Mouse (Mus musculus) large intestine, adult 2 months (tissue): ENCODE measurements around the gene Rpl26. TPM values are rescaled to one million over a fixed set of nuclear protein-coding genes. Genes with fewer than 3 reads are reported as not detected.

Source experiments
- DNase-seq: peaks from one replicate; pipeline ENCODE4 v3.0.0-alpha.2; 2012; ENCODE audit warnings: low read depth, low spot score
- WGBS: fragments of 180-500 bp; shearing (Covaris S2); methylation state at CpG from one replicate; pipeline ENCODE4 v1.1.7; 2018; 5-methylcytosine and 5-hydroxymethylcytosine counted together
- polyA plus RNA-seq: library from polyadenylated mRNA; depleted of rRNA; stranded (reverse); fragments of >200 nt; gene quantifications from 2 replicates; pipeline ENCODE4 v1.2.3, GENCODE M21; 2012; rRNA removed

Gene Rpl26
- polyA plus RNA-seq, result 1,642 and 1,727 TPM in 2 replicates

GRCm38 (mm10) chr11:68901351-68902046 lies at the start of gene Rpl26:
Rpl26 (plus strand) TSS chr11:68901583.
- under 1% methylated on average over 52 of the region's 52 CpGs for WGBS
- DNase-seq, result peak; percentile 99

GRCm38 (mm10) chr11:68851644-68852485 lies 49.5 kb upstream of the Rpl26 start:
- no peak for DNase-seq
- under 1% methylated on average over 13 of the region's 13 CpGs for WGBS

GRCm38 (mm10) chr11:68852486-68852901 lies 48.9 kb upstream of the Rpl26 start:
- no peak for DNase-seq
- WGBS, result under 1% methylated on average over 36 of the region's 36 CpGs

- WGBS, result under 1% methylated on average over 42 of the region's 42 CpGs
- peak; percentile 96 for DNase-seq
Measured at GRCm38 (mm10) chr11:68852932-68853409, 48.4 kb upstream of the Rpl26 start.

GRCm38 (mm10) chr11:68853611-68854401 lies 47.6 kb upstream of the Rpl26 start:
- WGBS, result 23% methylated on average over 14 of the region's 14 CpGs
- no peak for DNase-seq

- DNase-seq, result no peak
Measured at GRCm38 (mm10) chr11:68854621-68855020, 46.8 kb upstream of the Rpl26 start.

GRCm38 (mm10) chr11:68857329-68857728 lies 44.1 kb upstream of the Rpl26 start:
- 86% methylated on average over 3 of the region's 3 CpGs for WGBS

More at GRCm38 (mm10) chr11:68854621-68855020, 46.8 kb upstream of the Rpl26 start:
- 37% methylated on average over 3 of the region's 3 CpGs for WGBS

GRCm38 (mm10) chr11:68859943-68860593 lies 41.3 kb upstream of the Rpl26 start:
- no peak for DNase-seq
- 48% methylated on average over 8 of the region's 8 CpGs for WGBS

More at GRCm38 (mm10) chr11:68857329-68857728, 44.1 kb upstream of the Rpl26 start:
- DNase-seq, result no peak

- DNase-seq, result no peak
- WGBS, result 68% methylated on average over 2 of the region's 2 CpGs
Measured at GRCm38 (mm10) chr11:68862260-68862659, 39.1 kb upstream of the Rpl26 start.

GRCm38 (mm10) chr11:68863631-68864091 lies 37.7 kb upstream of the Rpl26 start:
- 70% methylated on average over 4 of the region's 4 CpGs for WGBS
- no peak for DNase-seq

- WGBS, result 20% methylated on average over 9 of the region's 9 CpGs
- peak; percentile 95 for DNase-seq
Measured at GRCm38 (mm10) chr11:68864544-68865189, 36.7 kb upstream of the Rpl26 start.

- no peak for DNase-seq
- 89% methylated on average over 9 of the region's 9 CpGs for WGBS
Measured at GRCm38 (mm10) chr11:68871277-68871676, 30.1 kb upstream of the Rpl26 start.

GRCm38 (mm10) chr11:68871748-68872147 lies 29.6 kb upstream of the Rpl26 start, which contains the start of gene Ndel1:
Ndel1 (minus strand) TSS chr11:68871858.
- WGBS, result 33% methylated on average over 6 of the region's 6 CpGs
- DNase-seq, result no peak

- WGBS, result 0% methylated on average over 2 of the region's 2 CpGs
- no peak for DNase-seq
Measured at GRCm38 (mm10) chr11:68874841-68875240, 26.5 kb upstream of the Rpl26 start.

GRCm38 (mm10) chr11:68878811-68879210 lies 22.6 kb upstream of the Rpl26 start:
- DNase-seq, result no peak
- WGBS, result 82% methylated on average over 5 of the region's 5 CpGs

GRCm38 (mm10) chr11:68882107-68882506 lies 19.3 kb upstream of the Rpl26 start:
- no peak for DNase-seq
- WGBS, result 18% methylated on average over 14 of the region's 14 CpGs

- WGBS, result 82% methylated on average over 2 of the region's 2 CpGs
- DNase-seq, result no peak
Measured at GRCm38 (mm10) chr11:68883843-68884242, 17.5 kb upstream of the Rpl26 start.

GRCm38 (mm10) chr11:68884368-68884767 lies 17.0 kb upstream of the Rpl26 start:
- 46% methylated on average over 5 of the region's 5 CpGs for WGBS
- no peak for DNase-seq

- DNase-seq, result no peak
- 87% methylated on average over 5 of the region's 5 CpGs for WGBS
Measured at GRCm38 (mm10) chr11:68886091-68886490, 15.3 kb upstream of the Rpl26 start.
